Mouse (Mus musculus): ENCODE data around the gene Rassf5. TPM values are rescaled to one million over a fixed set of nuclear protein-coding genes. Genes with fewer than 3 reads are reported as not detected.

The Rassf5 gene
- polyA plus RNA-seq, 1 experiment from 2014 or later: 6.1 TPM

GRCm38 (mm10) chr1:131208081-131208480 lies 37.0 kb downstream of the Rassf5 start:
- 70% methylated on average over 5 of the region's 5 CpGs for WGBS (ENCODE audit: insufficient replicate concordance)
- no peak overlapping the region for H3K9ac ChIP-seq
- 0 out of 2 replicates have a peak, but pooled peaks cover 3% of the 10 kb centered on the region for H3K4me1 ChIP-seq (replicated peaks)
- H3K27ac ChIP-seq (replicated peaks): no peak overlapping the region
- no peak overlapping the region for H3K4me2 ChIP-seq
- H3K4me3 ChIP-seq (replicated peaks): no peak overlapping the region
- no peaks in the 10 kb centered on the region for H3K27me3 ChIP-seq
- no peaks in the 10 kb centered on the region for H3K36me3 ChIP-seq (replicated peaks)
- H3K9me3 ChIP-seq (replicated peaks): no peaks in the 10 kb centered on the region
- no peak for ATAC-seq (ENCODE audit: insufficient read depth)

- Histone ChIP-seq H3K4me2 (no peak overlapping the region), H3K36me3 (replicated peaks) (no peaks in the 10 kb centered on the region), H3K27me3 (no peaks in the 10 kb centered on the region), H3K9me3 (replicated peaks) (no peaks in the 10 kb centered on the region), H3K9ac (no peak overlapping the region), H3K4me1 (replicated peaks) (no peaks in the 10 kb centered on the region), H3K4me3 (replicated peaks) (no peak overlapping the region), H3K27ac (replicated peaks) (no peak overlapping the region)
- ATAC-seq (ENCODE audit: insufficient read depth): no peak
- 7% methylated on average over 5 of the region's 5 CpGs for WGBS (ENCODE audit: insufficient replicate concordance)
Observed at GRCm38 (mm10) chr1:131207531-131207930, 37.5 kb downstream of the Rassf5 start.

- Histone ChIP-seq H3K4me2 (no peak overlapping the region), H3K27ac (replicated peaks) (no peak overlapping the region), H3K9me3 (replicated peaks) (no peaks in the 10 kb centered on the region), H3K27me3 (no peaks in the 10 kb centered on the region), H3K36me3 (replicated peaks) (no peaks in the 10 kb centered on the region), H3K4me3 (replicated peaks) (no peak overlapping the region), H3K4me1 (replicated peaks) (0 out of 2 replicates have a peak, but pooled peaks cover 3% of the 10 kb centered on the region), H3K9ac (no peak overlapping the region)
- ATAC-seq (ENCODE audit: insufficient read depth): no peak
- 56% methylated on average over 5 of the region's 5 CpGs for WGBS (ENCODE audit: insufficient replicate concordance)
Observed at GRCm38 (mm10) chr1:131206342-131206741, 38.7 kb downstream of the Rassf5 start.

GRCm38 (mm10) chr1:131204461-131204860 lies 40.6 kb downstream of the Rassf5 start:
- H3K4me3 ChIP-seq (replicated peaks): no peak overlapping the region
- no peaks in the 10 kb centered on the region for H3K27me3 ChIP-seq
- no peaks in the 10 kb centered on the region for H3K9me3 ChIP-seq (replicated peaks)
- 35% methylated on average over 8 of the region's 8 CpGs for WGBS (ENCODE audit: insufficient replicate concordance)
- peaks cover 12% of the 10 kb centered on the region for H3K4me1 ChIP-seq (replicated peaks)
- no peak overlapping the region for H3K9ac ChIP-seq
- no peaks in the 10 kb centered on the region for H3K36me3 ChIP-seq (replicated peaks)
- no peak for ATAC-seq (ENCODE audit: insufficient read depth)
- H3K27ac ChIP-seq (replicated peaks): no peak overlapping the region
- no peak overlapping the region for H3K4me2 ChIP-seq

- H3K9me3 ChIP-seq (replicated peaks): no peaks in the 10 kb centered on the region
- H3K9ac ChIP-seq: no peak overlapping the region
- peaks cover 21% of the 10 kb centered on the region for H3K4me1 ChIP-seq (replicated peaks)
- no peak for ATAC-seq (ENCODE audit: insufficient read depth)
- H3K4me2 ChIP-seq: no peak overlapping the region
- H3K27ac ChIP-seq (replicated peaks): no peak overlapping the region
- H3K27me3 ChIP-seq: no peaks in the 10 kb centered on the region
- H3K36me3 ChIP-seq (replicated peaks): no peaks in the 10 kb centered on the region
- no peak overlapping the region for H3K4me3 ChIP-seq (replicated peaks)
- 61% methylated on average over 4 of the region's 4 CpGs for WGBS (ENCODE audit: insufficient replicate concordance)
Observed at GRCm38 (mm10) chr1:131201391-131201790, 43.7 kb downstream of the Rassf5 start.

GRCm38 (mm10) chr1:131200588-131200987 lies 44.5 kb downstream of the Rassf5 start:
- WGBS (ENCODE audit: insufficient replicate concordance): 59% methylated on average over 10 of the region's 10 CpGs
- Histone ChIP-seq H3K36me3 (replicated peaks) (no peaks in the 10 kb centered on the region), H3K9ac (no peak overlapping the region), H3K27me3 (no peaks in the 10 kb centered on the region), H3K27ac (replicated peaks) (no peak overlapping the region), H3K4me2 (no peak overlapping the region), H3K9me3 (replicated peaks) (no peaks in the 10 kb centered on the region), H3K4me1 (replicated peaks) (peaks cover 21% of the 10 kb centered on the region), H3K4me3 (replicated peaks) (no peak overlapping the region)
- ATAC-seq (ENCODE audit: insufficient read depth): no peak

- ATAC-seq (ENCODE audit: insufficient read depth): peak; percentile 64
- Histone ChIP-seq H3K4me3 (replicated peaks) (peak overlapping the region; percentile 37), H3K4me2 (peak overlapping the region; percentile 53), H3K4me1 (replicated peaks) (peaks cover 21% of the 10 kb centered on the region), H3K27me3 (no peaks in the 10 kb centered on the region), H3K9me3 (replicated peaks) (no peaks in the 10 kb centered on the region), H3K9ac (no peak overlapping the region), H3K36me3 (replicated peaks) (no peaks in the 10 kb centered on the region), H3K27ac (replicated peaks) (peak overlapping the region; percentile 67)
- WGBS (ENCODE audit: insufficient replicate concordance): 19% methylated on average over 12 of the region's 12 CpGs
Observed at GRCm38 (mm10) chr1:131199976-131200375, 45.1 kb downstream of the Rassf5 start.

- no peak overlapping the region for H3K9ac ChIP-seq
- no peak for ATAC-seq (ENCODE audit: insufficient read depth)
Observed at GRCm38 (mm10) chr1:131199118-131199821, 45.8 kb downstream of the Rassf5 start.

GRCm38 (mm10) chr1:131198417-131198960 lies 46.6 kb downstream of the Rassf5 start:
- WGBS (ENCODE audit: insufficient replicate concordance): 44% methylated on average over 9 of the region's 9 CpGs
- H3K4me2 ChIP-seq: peak overlapping the region; percentile 53
- no peak for ATAC-seq (ENCODE audit: insufficient read depth)
- no peaks in the 10 kb centered on the region for H3K27me3 ChIP-seq
- H3K36me3 ChIP-seq (replicated peaks): no peaks in the 10 kb centered on the region
- H3K9me3 ChIP-seq (replicated peaks): no peaks in the 10 kb centered on the region
- H3K27ac ChIP-seq (replicated peaks): peak overlapping the region; percentile 67
- peaks cover 21% of the 10 kb centered on the region for H3K4me1 ChIP-seq (replicated peaks)
- peak overlapping the region; percentile 37; the same call in 1 of the 2 replicates for H3K4me3 ChIP-seq (replicated peaks)
- H3K9ac ChIP-seq: no peak overlapping the region

More at GRCm38 (mm10) chr1:131199118-131199821, 45.8 kb downstream of the Rassf5 start:
- H3K36me3 ChIP-seq (replicated peaks): no peaks in the 10 kb centered on the region
- peaks cover 21% of the 10 kb centered on the region for H3K4me1 ChIP-seq (replicated peaks)
- H3K4me3 ChIP-seq (replicated peaks): peak overlapping the region; percentile 37
- 32% methylated on average over 18 of the region's 18 CpGs for WGBS (ENCODE audit: insufficient replicate concordance)
- H3K27me3 ChIP-seq: no peaks in the 10 kb centered on the region
- H3K9me3 ChIP-seq (replicated peaks): no peaks in the 10 kb centered on the region
- peak overlapping the region; percentile 53 for H3K4me2 ChIP-seq
- peak overlapping the region; percentile 67 for H3K27ac ChIP-seq (replicated peaks)

GRCm38 (mm10) chr1:131196107-131196506 lies 49.0 kb downstream of the Rassf5 start:
- ATAC-seq (ENCODE audit: insufficient read depth): no peak
- no peak overlapping the region for H3K4me3 ChIP-seq (replicated peaks)

GRCm38 (mm10) chr1:131195653-131196052 lies 49.4 kb downstream of the Rassf5 start:
- ATAC-seq (ENCODE audit: insufficient read depth): no peak
- Histone ChIP-seq H3K4me3 (replicated peaks) (no peak overlapping the region), H3K4me1 (replicated peaks) (peaks cover 13% of the 10 kb centered on the region; the same call in 1 of the 2 replicates), H3K36me3 (replicated peaks) (no peaks in the 10 kb centered on the region), H3K27ac (replicated peaks) (no peak overlapping the region), H3K9ac (no peak overlapping the region), H3K9me3 (replicated peaks) (no peaks in the 10 kb centered on the region), H3K27me3 (no peaks in the 10 kb centered on the region), H3K4me2 (no peak overlapping the region)
- WGBS (ENCODE audit: insufficient replicate concordance): 68% methylated on average over 7 of the region's 7 CpGs

More at GRCm38 (mm10) chr1:131196107-131196506, 49.0 kb downstream of the Rassf5 start:
- H3K27ac ChIP-seq (replicated peaks): no peak overlapping the region
- no peak overlapping the region for H3K9ac ChIP-seq
- 59% methylated on average over 2 of the region's 2 CpGs for WGBS (ENCODE audit: insufficient replicate concordance)
- no peaks in the 10 kb centered on the region for H3K27me3 ChIP-seq
- no peak overlapping the region for H3K4me2 ChIP-seq
- no peaks in the 10 kb centered on the region for H3K9me3 ChIP-seq (replicated peaks)
- peaks cover 15% of the 10 kb centered on the region for H3K4me1 ChIP-seq (replicated peaks)
- H3K36me3 ChIP-seq (replicated peaks): no peaks in the 10 kb centered on the region
